Mouse (Mus musculus): ENCODE results near the gene Gnb1l. TPM values are rescaled to one million over a fixed set of nuclear protein-coding genes. Genes with fewer than 3 reads are reported as not detected.
A peak's percentile ranks its signal among the peaks of the same experiment; 100 is the strongest.

Gene Gnb1l
- polyA plus RNA-seq, 1 experiment from 2014 or later: 18.1 TPM

DNA sequence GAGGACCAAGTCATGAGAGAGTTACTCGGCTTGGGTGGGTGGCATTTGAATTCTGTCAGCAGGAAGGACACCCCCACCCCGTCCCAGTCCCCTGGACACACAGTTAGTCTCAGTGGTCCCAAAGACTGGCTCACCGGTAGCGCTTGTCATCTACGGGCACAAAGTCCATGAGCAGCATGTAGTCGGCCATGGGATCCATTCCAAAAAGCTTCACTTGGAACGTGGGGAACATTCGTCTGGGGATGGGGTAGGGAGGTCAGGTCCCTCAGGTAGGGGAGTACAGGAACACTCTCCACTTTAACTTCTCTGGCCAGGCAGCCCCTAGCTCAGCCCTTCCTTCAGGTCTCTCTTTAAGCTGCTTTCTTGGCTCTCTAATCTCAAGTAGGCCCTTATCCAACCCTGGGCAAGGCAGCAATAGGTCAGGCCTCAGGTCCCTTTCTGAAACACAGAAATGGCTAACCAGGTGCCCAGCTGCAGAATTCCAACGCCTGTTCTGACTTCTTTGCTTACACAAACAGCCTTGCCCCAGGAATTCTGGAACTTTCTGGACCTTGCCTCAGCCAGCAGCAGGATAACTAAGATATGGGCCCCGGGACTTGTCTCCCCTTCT lies 86.5 kb downstream of the Gnb1l start:
- 10% methylated on average over 10 of the region's 10 CpGs for WGBS
- ATAC-seq (replicated peaks): no peak
- Histone ChIP-seq H3K4me3 (no peak overlapping the region), H3K9ac (no peak overlapping the region), H3K4me2 (no peak overlapping the region), H3K9me3 (no peaks in the 10 kb centered on the region), H3K27me3 (replicated peaks) (peaks cover 98% of the 10 kb centered on the region), H3K4me1 (peaks cover 36% of the 10 kb centered on the region), H3K36me3 (replicated peaks) (no peaks in the 10 kb centered on the region), H3K27ac (no peak overlapping the region)

GRCm38 (mm10) chr16:18585676-18586075 lies 87.2 kb downstream of the Gnb1l start:
- H3K4me2 ChIP-seq: 0 out of 2 replicates have a peak overlapping the region, but pooled peaks have one; percentile 49
- 5% methylated on average over 10 of the region's 10 CpGs for WGBS
- no peaks in the 10 kb centered on the region for H3K9me3 ChIP-seq
- peaks cover 98% of the 10 kb centered on the region for H3K27me3 ChIP-seq (replicated peaks)
- no peaks in the 10 kb centered on the region for H3K36me3 ChIP-seq (replicated peaks)
- peaks cover 41% of the 10 kb centered on the region for H3K4me1 ChIP-seq
- no peak overlapping the region for H3K27ac ChIP-seq
- H3K4me3 ChIP-seq: no peak overlapping the region
- H3K9ac ChIP-seq: no peak overlapping the region
- ATAC-seq (replicated peaks): no peak

DNA sequence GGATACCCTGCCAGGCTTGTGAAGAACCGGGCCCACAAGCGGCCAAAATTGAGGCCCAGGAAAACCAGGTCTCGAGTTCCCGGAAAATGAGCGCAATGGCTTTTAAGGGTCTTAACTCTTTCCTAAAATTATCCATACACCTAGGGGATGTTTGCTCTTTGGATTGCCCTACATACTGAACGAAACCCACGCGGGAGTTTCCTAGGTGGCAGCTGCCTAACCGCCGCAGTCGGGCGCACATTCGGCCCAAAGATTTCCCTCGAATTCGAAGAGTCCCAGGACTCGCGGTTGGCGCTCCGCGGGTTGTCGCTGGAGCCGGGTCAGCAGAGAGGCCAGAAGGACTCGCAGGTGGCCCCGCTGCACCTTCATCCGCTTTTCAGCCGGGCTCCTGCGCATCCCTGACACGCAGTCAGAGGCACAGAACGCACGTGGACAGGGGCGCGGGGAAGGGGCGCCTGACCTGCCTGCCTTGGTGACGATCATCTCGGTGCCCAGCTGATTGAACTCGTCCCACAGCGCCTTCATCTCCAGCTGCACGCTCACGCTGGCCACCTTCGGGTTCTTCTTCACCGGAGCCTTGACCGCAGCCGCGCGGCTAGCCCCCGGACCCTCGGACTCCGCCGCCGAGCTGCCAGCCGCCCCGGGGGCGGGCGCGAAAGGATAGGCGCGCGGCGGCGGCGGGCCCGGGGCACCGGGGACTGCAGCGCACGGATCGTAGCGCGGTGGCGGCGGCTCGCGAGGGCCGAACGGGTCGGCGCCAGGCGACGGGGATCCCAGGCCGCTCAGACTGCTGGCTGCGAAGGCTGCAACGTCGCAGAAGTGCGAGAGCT lies 87.8 kb downstream of the Gnb1l start:
- no peaks in the 10 kb centered on the region for H3K9me3 ChIP-seq
- H3K4me3 ChIP-seq: peak overlapping the region; percentile 35
- no peak overlapping the region for H3K27ac ChIP-seq
- 1% methylated on average over 78 of the region's 83 CpGs for WGBS
- peak overlapping the region; percentile 49 for H3K4me2 ChIP-seq
- peak overlapping the region; percentile 28; the same call in 1 of the 2 replicates for H3K9ac ChIP-seq
- no peaks in the 10 kb centered on the region for H3K36me3 ChIP-seq (replicated peaks)
- peaks cover 45% of the 10 kb centered on the region for H3K4me1 ChIP-seq
- no peak for ATAC-seq (replicated peaks)
- H3K27me3 ChIP-seq (replicated peaks): peaks cover 98% of the 10 kb centered on the region

DNA sequence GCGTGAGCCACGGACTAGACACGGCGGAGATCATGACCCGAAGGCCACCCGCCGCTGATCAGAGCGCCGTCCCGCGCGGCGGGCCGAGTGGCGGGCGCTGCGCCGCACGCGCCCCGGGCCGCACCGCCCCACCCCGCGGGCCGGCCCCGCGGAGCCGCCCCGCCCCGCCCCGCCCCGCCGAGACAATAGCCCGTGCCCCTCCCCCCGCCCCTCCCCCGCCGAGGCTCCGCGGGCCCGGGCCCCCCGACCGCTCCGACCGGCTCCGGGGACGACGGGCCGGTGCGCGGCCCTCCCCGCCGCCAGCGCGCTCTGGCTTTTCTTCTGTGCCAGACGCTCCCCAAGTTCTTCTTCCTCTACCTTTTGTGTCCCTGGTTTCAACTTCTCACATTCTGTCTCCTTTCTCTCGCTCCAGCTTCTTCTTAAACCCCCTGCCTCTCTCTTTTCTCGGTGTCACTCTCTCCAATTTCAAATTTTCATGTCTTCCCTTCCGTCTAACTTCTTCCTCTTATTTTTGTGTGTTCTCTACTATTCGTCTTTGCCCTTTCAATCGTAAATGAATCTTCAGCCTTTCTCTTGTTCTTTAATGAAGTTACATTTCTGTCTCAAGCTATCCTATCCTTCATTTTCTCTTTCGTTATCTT lies 88.5 kb downstream of the Gnb1l start:
- Histone ChIP-seq H3K4me1 (peaks cover 44% of the 10 kb centered on the region), H3K9me3 (no peaks in the 10 kb centered on the region), H3K4me2 (peak overlapping the region; percentile 49), H3K27ac (no peak overlapping the region), H3K4me3 (peak overlapping the region; percentile 35), H3K27me3 (replicated peaks) (peaks cover 98% of the 10 kb centered on the region), H3K9ac (no peak overlapping the region), H3K36me3 (replicated peaks) (no peaks in the 10 kb centered on the region)
- ATAC-seq (replicated peaks): no peak
- under 1% methylated on average over 34 of the region's 62 CpGs for WGBS

DNA sequence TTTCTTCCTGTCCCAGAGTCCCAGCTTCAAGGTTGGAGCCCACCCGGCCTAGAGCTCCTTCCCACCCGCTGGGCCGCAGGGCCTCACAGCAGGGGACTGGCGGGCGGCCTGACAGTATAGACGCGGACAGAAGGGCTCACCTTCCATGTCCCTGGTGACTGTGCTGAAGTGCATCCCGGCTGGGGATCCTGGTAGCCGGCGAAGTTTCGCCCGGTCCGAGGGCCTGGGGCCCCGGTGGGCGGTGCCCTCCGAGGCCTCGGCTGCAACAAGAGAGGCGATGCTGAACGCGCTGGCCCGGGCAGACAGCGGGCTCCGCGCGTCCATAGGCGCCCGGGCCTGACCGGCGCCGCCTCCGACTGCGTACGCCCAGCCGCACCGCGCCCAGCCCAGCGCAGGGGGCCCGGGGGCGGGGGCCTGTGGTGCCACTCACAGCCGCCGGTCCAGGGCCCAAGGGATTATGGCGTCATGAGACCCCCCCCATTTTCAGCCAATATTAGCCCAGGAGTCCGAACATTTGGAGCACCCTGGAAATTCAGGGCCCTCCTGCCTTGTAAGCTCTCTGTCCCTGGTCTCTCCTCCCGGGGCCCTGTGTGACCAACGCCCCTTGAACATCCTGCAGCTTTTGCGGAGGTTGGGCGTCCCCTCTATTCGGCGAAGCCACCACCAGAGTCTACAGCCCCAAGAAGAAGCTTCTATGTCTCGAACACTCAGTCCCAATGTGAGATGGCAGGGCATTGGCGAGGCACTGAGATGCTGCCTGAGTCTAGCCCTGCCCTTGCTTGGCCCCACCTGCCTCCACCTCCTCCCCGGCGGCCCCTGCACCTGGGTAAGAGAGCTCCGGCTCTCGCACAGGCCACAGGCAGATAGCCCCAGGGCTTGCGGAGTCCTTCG lies 89.6 kb downstream of the Gnb1l start:
- Histone ChIP-seq H3K9ac (no peak overlapping the region), H3K36me3 (replicated peaks) (no peaks in the 10 kb centered on the region), H3K27me3 (replicated peaks) (peaks cover 94% of the 10 kb centered on the region), H3K9me3 (no peaks in the 10 kb centered on the region), H3K4me3 (0 out of 2 replicates have a peak overlapping the region, but pooled peaks have one; percentile 2), H3K4me2 (peak overlapping the region; percentile 28), H3K27ac (no peak overlapping the region), H3K4me1 (peaks cover 38% of the 10 kb centered on the region)
- WGBS: 1% methylated on average over 41 of the region's 57 CpGs
- ATAC-seq (replicated peaks): no peak

DNA sequence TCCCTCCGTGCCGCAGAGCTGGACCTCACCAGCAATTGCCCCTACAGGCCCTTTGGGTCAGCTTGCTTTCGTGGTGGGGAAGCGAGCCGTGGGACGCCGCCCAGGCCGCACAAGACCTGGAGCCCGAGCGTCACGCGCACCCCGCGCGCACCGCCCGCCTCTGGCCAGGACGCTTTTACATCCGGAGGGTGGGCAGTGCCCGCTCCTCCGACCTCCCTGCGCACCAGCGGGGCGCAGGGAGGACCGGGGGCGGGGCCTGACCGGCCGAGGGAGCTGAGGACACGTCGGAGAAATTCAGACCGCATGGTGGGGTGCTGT lies 90.2 kb downstream of the Gnb1l start:
- Histone ChIP-seq H3K27ac (no peak overlapping the region), H3K4me3 (no peak overlapping the region), H3K36me3 (replicated peaks) (no peaks in the 10 kb centered on the region), H3K9me3 (no peaks in the 10 kb centered on the region), H3K9ac (no peak overlapping the region), H3K27me3 (replicated peaks) (peaks cover 94% of the 10 kb centered on the region), H3K4me2 (no peak overlapping the region), H3K4me1 (peaks cover 38% of the 10 kb centered on the region)
- 3% methylated on average over 31 of the region's 31 CpGs for WGBS
- no peak for ATAC-seq (replicated peaks)

- 14% methylated on average over 9 of the region's 9 CpGs for WGBS
- no peak for ATAC-seq (replicated peaks)
- Histone ChIP-seq H3K9ac (no peak overlapping the region), H3K4me1 (peaks cover 38% of the 10 kb centered on the region), H3K27me3 (replicated peaks) (peaks cover 94% of the 10 kb centered on the region), H3K27ac (no peak overlapping the region), H3K9me3 (no peaks in the 10 kb centered on the region), H3K4me2 (no peak overlapping the region), H3K36me3 (replicated peaks) (no peaks in the 10 kb centered on the region), H3K4me3 (no peak overlapping the region)
These were observed 90.6 kb downstream of the Gnb1l start for GRCm38 (mm10) chr16:18589080-18589621.

- WGBS: 2% methylated on average over 48 of the region's 48 CpGs
- ATAC-seq (replicated peaks): no peak
- peak within 1 kb of the TSS; percentile 40 for H3K4me2 ChIP-seq
These were observed 91.6 kb downstream of the Gnb1l start, which contains the start of gene Tbx1 for GRCm38 (mm10) chr16:18589804-18590790. Tbx1 (minus strand) TSS chr16:18590671.

GRCm38 (mm10) chr16:18591047-18592018 lies 92.8 kb downstream of the Gnb1l start:
- no peaks in the 10 kb centered on the region for H3K36me3 ChIP-seq (replicated peaks)
- peaks cover 74% of the 10 kb centered on the region for H3K27me3 ChIP-seq (replicated peaks)
- no peaks in the 10 kb centered on the region for H3K9me3 ChIP-seq
- ATAC-seq (replicated peaks): peak; percentile 18; the same call in 1 of the 2 replicates
- no peak overlapping the region for H3K9ac ChIP-seq
- H3K4me3 ChIP-seq: peak overlapping the region; percentile 18; the same call in 1 of the 2 replicates
- H3K4me1 ChIP-seq: peaks cover 33% of the 10 kb centered on the region
- no peak overlapping the region for H3K27ac ChIP-seq
- 3% methylated on average over 59 of the region's 59 CpGs for WGBS
- H3K4me2 ChIP-seq: peak overlapping the region; percentile 30

More at GRCm38 (mm10) chr16:18589804-18590790, 91.6 kb downstream of the Gnb1l start, which contains the start of gene Tbx1:
- H3K4me1 ChIP-seq: peaks cover 38% of the 10 kb centered on the region
- H3K4me3 ChIP-seq: peak within 1 kb of the TSS; percentile 22
- no peak within 1 kb of the TSS for H3K27ac ChIP-seq
- H3K27me3 ChIP-seq (replicated peaks): peaks cover 85% of the 10 kb centered on the region
- H3K36me3 ChIP-seq (replicated peaks): no peaks in the 10 kb centered on the region
- no peaks in the 10 kb centered on the region for H3K9me3 ChIP-seq
- no peak within 1 kb of the TSS for H3K9ac ChIP-seq

GRCm38 (mm10) chr16:18593930-18594329 lies 95.4 kb downstream of the Gnb1l start:
- 69% methylated on average over 2 of the region's 2 CpGs for WGBS
- Histone ChIP-seq H3K36me3 (replicated peaks) (no peaks in the 10 kb centered on the region), H3K27me3 (replicated peaks) (peaks cover 49% of the 10 kb centered on the region)

More at GRCm38 (mm10) chr16:18593930-18594329, 95.4 kb downstream of the Gnb1l start:
- no peak overlapping the region for H3K9ac ChIP-seq
- no peak overlapping the region for H3K27ac ChIP-seq
- H3K4me1 ChIP-seq: peaks cover 16% of the 10 kb centered on the region
- no peak overlapping the region for H3K4me2 ChIP-seq
- H3K9me3 ChIP-seq: no peaks in the 10 kb centered on the region
- H3K4me3 ChIP-seq: no peak overlapping the region
- ATAC-seq (replicated peaks): no peak

All from midbrain, embryonic 15.5 days (tissue).